Mouse (Mus musculus): Measurements from ENCODE around the gene Fbln1.
A peak's percentile ranks its signal among the peaks of the same experiment; 100 is the strongest.

The Fbln1 gene

GRCm38 (mm10) chr15:85238821-85239745 lies 33.3 kb downstream of the Fbln1 start:
- no peak for DNase-seq (ENCODE audit: low read depth, low spot score)

- DNase-seq (ENCODE audit: low read depth, low spot score), result no peak
Measured at GRCm38 (mm10) chr15:85240086-85240485, 34.3 kb downstream of the Fbln1 start.

GRCm38 (mm10) chr15:85241856-85242255 lies 36.1 kb downstream of the Fbln1 start:
- no peak for DNase-seq (ENCODE audit: low read depth, low spot score)

GRCm38 (mm10) chr15:85244414-85245161 lies 38.8 kb downstream of the Fbln1 start:
- no peak for DNase-seq (ENCODE audit: low read depth, low spot score)

GRCm38 (mm10) chr15:85245241-85246010 lies 39.7 kb downstream of the Fbln1 start:
- DNase-seq (ENCODE audit: low read depth, low spot score), result no peak

GRCm38 (mm10) chr15:85246016-85246415 lies 40.3 kb downstream of the Fbln1 start:
- DNase-seq (ENCODE audit: low read depth, low spot score), result no peak

- DNase-seq (ENCODE audit: low read depth, low spot score), result no peak
Measured at GRCm38 (mm10) chr15:85246936-85247335, 41.2 kb downstream of the Fbln1 start.

- DNase-seq (ENCODE audit: low read depth, low spot score), result no peak
Measured at GRCm38 (mm10) chr15:85248311-85248710, 42.6 kb downstream of the Fbln1 start.

GRCm38 (mm10) chr15:85249252-85249651 lies 43.5 kb downstream of the Fbln1 start:
- peak; percentile 74 for DNase-seq (ENCODE audit: low read depth, low spot score)

GRCm38 (mm10) chr15:85250436-85250835 lies 44.7 kb downstream of the Fbln1 start:
- DNase-seq (ENCODE audit: low read depth, low spot score), result no peak

- no peak for DNase-seq (ENCODE audit: low read depth, low spot score)
Measured at GRCm38 (mm10) chr15:85252476-85252875, 46.7 kb downstream of the Fbln1 start.

GRCm38 (mm10) chr15:85257775-85258429 lies 52.2 kb downstream of the Fbln1 start:
- peak; percentile 37 for DNase-seq (ENCODE audit: low read depth, low spot score)

- no peak for DNase-seq (ENCODE audit: low read depth, low spot score)
Measured at GRCm38 (mm10) chr15:85262805-85263204, 57.1 kb downstream of the Fbln1 start.

- DNase-seq (ENCODE audit: low read depth, low spot score), result peak; percentile 77
Measured at GRCm38 (mm10) chr15:85266729-85267434, 61.1 kb downstream of the Fbln1 start.

GRCm38 (mm10) chr15:85267891-85268290 lies 62.1 kb downstream of the Fbln1 start:
- DNase-seq (ENCODE audit: low read depth, low spot score), result no peak

- DNase-seq (ENCODE audit: low read depth, low spot score), result peak; percentile 13
Measured at GRCm38 (mm10) chr15:85272988-85273387, 67.2 kb downstream of the Fbln1 start.

GRCm38 (mm10) chr15:85277221-85277620 lies 71.5 kb downstream of the Fbln1 start:
- DNase-seq (ENCODE audit: low read depth, low spot score), result no peak

GRCm38 (mm10) chr15:85278986-85279385 lies 73.2 kb downstream of the Fbln1 start:
- peak; percentile 14 for DNase-seq (ENCODE audit: low read depth, low spot score)

- DNase-seq (ENCODE audit: low read depth, low spot score), result no peak
Measured at GRCm38 (mm10) chr15:85282021-85282420, 76.3 kb downstream of the Fbln1 start.

- no peak for DNase-seq (ENCODE audit: low read depth, low spot score)
Measured at GRCm38 (mm10) chr15:85284651-85285050, 78.9 kb downstream of the Fbln1 start.

- DNase-seq (ENCODE audit: low read depth, low spot score), result no peak
Measured at GRCm38 (mm10) chr15:85294632-85295031, 88.9 kb downstream of the Fbln1 start.
